Mouse (Mus musculus): ENCODE measurements around the gene Cul9.

DNA sequence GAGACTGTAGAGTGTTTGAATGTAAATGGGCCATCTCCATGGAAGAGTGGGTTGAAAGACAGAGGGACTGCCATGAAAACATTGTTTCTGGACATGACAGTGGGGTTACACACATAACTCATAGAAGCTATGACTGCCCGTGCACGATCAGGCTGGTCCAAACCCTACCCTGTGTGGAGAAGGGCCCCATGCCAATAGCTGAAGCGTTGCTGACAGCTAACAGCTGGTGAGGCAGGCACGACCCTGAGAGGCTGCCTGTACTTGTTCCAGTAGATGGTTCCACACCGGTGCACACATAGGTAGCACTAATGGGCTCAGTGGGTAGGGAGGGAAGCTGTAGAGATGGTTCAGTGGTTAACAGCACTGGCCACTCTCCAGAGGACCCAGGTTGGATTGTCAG, 50.7 kb downstream of the Cul9 start:
- TF ChIP-seq POLR2A (IDR thresholded peaks at IDR 0.05; ENCODE audit: low read depth, low read length) (no peak), CTCF (IDR thresholded peaks at IDR 0.05; ENCODE audit: borderline replicate concordance, insufficient read depth, low read length) (no peak)
